Mouse (Mus musculus): ENCODE results near the gene Arhgap1.

Gene Arhgap1

DNA sequence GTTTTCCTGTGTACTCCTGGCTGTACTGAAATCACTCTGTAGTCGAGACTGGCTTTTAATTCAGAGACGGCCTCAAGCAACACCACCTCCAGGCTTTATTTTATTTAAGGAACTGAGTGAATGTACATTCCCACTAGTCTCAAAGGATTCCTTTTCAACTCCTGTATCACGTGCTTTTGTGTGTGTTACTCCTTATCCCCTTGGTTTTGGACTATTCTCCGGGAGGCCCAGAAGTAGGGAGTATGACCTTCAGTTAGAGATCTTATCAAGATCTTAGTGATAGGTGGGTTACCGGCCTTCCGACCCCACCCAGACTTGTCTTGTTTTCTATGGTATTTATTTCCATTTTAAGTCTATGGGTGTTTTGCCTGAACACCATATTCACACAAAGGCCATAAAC lies 56.1 kb downstream of the Arhgap1 start:
- DNase-seq, result peak; percentile 29

DNA sequence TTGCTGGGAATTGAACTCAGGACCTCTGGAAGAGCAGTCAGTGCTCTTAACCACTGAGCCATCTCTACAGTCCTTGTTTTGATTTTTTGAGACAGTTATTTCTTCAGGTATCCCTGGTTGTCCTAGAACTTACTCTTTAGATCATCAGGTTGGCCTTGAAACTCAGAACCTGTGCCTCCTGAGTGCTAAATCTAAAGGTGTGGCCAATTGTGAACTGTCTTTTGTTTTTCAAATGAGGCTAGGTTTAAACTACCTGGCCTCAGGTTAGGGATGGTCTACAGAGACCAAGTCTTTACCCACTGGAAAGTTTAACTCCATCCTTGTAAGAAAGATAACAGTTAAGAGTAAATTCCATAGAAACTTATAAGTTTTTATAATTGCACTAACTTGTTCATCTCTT lies 56.8 kb downstream of the Arhgap1 start:
- peak; percentile 3 for DNase-seq

DNA sequence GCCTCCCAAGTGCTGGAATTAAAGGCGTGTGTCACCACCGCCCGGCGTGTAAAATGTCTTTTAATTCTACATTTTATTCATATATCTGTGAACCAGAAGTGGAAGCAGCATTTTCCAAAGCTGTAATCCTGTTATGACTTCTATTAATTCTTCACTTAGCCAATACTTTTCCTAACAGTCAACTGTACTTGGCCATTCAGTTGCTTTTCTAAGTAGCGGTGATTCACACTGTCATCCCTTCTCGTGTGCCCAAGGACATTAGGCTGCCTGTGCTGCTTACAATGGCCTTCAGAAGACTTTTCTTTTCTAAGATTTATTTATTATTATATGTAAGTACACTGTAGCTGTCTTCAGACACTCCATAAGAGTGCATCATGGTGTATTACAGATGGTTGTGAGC lies 58.7 kb downstream of the Arhgap1 start:
- peak; percentile 54 for DNase-seq

DNA sequence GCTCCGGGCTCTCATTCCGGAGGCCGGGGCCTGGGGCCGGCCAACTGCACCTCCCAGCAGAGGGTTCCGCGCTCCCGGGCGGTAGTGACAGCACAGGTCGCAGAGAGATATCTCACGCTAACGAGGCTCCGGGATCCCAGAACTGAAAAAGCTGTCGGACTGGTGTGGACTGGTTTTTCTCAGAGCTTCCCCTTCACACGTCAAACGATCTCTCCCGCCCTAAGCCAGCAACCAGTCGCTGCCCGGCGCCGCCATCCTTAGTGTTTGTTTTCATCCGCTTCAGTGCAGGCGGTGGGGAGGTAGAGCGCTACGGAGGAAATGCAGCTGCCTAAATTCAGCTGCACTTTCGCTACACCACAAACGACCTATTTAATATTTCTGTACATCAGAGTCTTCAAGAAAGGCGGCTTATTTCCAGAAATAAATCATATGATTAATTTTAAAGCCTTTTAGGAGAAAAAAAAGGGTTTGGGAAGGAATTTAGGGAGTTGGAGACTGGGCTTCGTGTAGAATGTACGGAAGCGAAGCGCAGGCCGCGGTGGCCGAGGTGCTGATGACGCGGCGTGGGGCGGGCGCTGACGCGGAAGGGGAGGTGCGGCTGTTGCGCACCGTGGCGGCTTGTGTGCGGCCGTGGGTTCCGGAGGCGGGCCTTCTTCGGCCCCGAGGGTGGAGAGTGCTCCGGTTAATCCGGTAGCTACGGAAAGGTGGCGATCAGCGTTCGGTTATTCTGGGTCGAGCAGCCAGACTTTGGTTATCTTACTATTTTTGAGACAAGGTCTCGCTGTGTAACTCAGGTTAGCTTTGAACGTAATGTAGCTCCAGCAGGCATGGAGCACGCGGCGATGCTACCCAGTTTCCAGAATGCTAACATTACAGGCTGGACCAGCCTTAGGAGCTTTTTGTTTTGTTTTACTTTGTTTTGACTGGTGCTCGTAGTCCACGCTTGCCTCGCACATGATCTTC lies 60.9 kb downstream of the Arhgap1 start, which contains the start of the genes Atg13 and Harbi1:
Gene Atg13 (minus strand): TSS at position 305 of the 963 bp plus-strand sequence.
Gene Harbi1 (plus strand): TSS at position 581 of the 963 bp plus-strand sequence.
- DNase-seq, result peak; percentile 99

DNA sequence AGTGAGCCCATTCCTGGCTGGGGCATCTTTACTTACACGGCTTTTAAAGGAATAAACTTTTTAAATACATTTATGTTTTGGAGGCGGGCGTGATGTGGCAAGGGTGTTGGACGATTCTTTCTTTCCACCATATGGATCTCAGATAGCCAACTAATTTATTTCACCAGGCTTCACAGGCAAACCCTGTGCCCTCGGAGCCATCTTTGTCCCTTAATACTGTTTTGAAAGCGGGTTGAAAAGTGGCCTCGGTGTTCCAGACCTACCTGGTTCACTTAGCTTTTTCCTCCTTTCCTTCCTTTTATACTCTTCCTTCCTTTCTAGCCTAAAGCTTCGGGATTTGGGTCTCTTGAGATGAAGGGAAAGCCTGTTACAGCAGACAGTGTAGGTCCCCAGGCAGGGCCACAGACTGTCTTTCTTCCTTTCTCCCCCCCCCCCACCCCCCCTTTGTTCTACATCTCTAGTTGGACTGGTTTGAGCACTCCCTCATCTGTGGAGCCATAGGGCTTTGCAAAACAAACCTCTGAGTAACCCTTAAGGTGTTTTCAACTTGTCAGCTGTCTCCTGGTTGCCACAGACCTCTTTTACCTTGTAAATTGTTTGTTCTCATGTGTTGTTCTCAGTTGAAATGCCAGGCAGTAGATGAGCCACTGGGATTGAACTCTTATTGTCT lies 61.7 kb downstream of the Arhgap1 start:
- peak; percentile 75 for DNase-seq

DNA sequence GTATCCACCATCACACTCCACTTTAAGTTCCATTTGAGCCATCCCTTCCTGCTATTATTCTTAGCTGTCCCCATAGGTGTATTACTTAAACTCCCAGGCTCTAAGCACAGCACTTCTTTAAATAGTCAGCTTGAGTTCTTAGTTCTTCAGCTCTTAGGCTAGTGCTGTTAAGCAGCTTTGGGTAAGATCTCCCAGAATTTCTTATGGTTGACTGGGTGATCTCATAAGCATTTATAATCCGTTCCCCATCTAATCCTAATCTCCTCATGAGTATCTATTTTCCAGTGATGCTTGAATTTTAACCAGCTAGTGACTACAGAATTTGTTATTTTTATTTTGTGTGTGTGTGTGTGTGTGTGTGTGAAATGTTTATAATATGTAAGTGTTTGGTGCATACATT lies 65.3 kb downstream of the Arhgap1 start:
- no peak for DNase-seq

DNA sequence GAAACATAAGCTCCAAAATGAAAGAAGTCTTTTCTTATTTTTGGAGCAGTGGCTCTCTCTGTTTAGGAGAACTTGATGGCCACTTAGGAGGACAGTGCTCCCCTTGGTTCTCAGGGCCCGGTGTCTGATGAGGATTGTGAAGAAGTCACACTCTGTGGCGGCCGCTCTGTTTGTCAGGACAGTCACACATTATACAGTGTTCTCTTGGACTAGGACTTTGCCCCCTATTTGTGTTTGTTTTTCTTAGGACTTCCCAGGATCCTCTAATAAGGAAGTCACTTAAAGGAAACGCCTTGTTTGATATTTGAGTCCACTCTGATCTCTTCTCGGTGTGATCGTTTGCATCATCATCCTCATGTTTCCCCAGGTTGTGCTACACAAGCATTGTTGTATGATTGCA lies 68.6 kb downstream of the Arhgap1 start:
- DNase-seq, result no peak

Data from heart, adult 11 months (tissue).